Mouse (Mus musculus) hindbrain, embryonic 15.5 days (tissue): ENCODE results near the gene Hs6st1. TPM values are rescaled to one million over a fixed set of nuclear protein-coding genes. Genes with fewer than 3 reads are reported as not detected.

Experiments used
- ATAC-seq: fragments of 200-750 bp; cut with Nextera tagmentation; 2 replicates; pipeline ENCODE4 v1.8.0; 2017; ENCODE audit warnings: low read depth, moderate number of reproducible peaks, moderate TSS enrichment; ENCODE audit not compliant: low FRiP score
- H3K27ac ChIP-seq: fragments of 300-500 bp; sonication (generic); replicated peaks from 2 replicates; pipeline ENCODE4 v1.5.1; 2015; ENCODE audit warnings: mild to moderate bottlenecking, inconsistent platforms
- H3K27me3 ChIP-seq: fragments of 300-500 bp; sonication (generic); 2 replicates; pipeline ENCODE4 v1.6.1; 2015; ENCODE audit warnings: control low read depth, inconsistent platforms
- H3K36me3 ChIP-seq: fragments of 300-500 bp; sonication (generic); 2 replicates; pipeline ENCODE4 v1.6.1; 2015; ENCODE audit warnings: control low read depth, inconsistent platforms
- H3K4me1 ChIP-seq: fragments of 300-500 bp; sonication (generic); replicated peaks from 2 replicates; pipeline ENCODE4 v1.6.1; 2015; ENCODE audit warnings: control low read depth, inconsistent platforms
- H3K4me2 ChIP-seq: fragments of 300-500 bp; sonication (generic); 2 replicates; pipeline ENCODE4 v1.6.1; 2015; ENCODE audit warnings: moderate library complexity, mild to moderate bottlenecking, inconsistent platforms
- H3K4me3 ChIP-seq: fragments of 300-500 bp; sonication (generic); 2 replicates; pipeline ENCODE4 v1.5.1; 2015; ENCODE audit warnings: mild to moderate bottlenecking, inconsistent platforms
- H3K9ac ChIP-seq: fragments of 300-500 bp; sonication (generic); 2 replicates; pipeline ENCODE4 v1.6.1; 2015; ENCODE audit warnings: inconsistent platforms
- H3K9me3 ChIP-seq: fragments of 300-500 bp; sonication (generic); 2 replicates; pipeline ENCODE4 v1.6.1; 2016; ENCODE audit warnings: control low read depth, inconsistent platforms
- WGBS: fragments of 180-500 bp; shearing (Covaris S2); methylation state at CpG from one replicate; pipeline ENCODE4 v1.1.7; 2015; 5-methylcytosine and 5-hydroxymethylcytosine counted together
- polyA plus RNA-seq: library from polyadenylated mRNA; unstranded; fragments of >200 nt; fragmentation: Nextera tagmentation; extraction: Ambion mirVana; gene quantifications from 2 replicates; pipeline ENCODE4 v1.2.1, GENCODE M21; 2015

Gene Hs6st1
- polyA plus RNA-seq, 1 experiment from 2014 or later, result 31.3 TPM

DNA sequence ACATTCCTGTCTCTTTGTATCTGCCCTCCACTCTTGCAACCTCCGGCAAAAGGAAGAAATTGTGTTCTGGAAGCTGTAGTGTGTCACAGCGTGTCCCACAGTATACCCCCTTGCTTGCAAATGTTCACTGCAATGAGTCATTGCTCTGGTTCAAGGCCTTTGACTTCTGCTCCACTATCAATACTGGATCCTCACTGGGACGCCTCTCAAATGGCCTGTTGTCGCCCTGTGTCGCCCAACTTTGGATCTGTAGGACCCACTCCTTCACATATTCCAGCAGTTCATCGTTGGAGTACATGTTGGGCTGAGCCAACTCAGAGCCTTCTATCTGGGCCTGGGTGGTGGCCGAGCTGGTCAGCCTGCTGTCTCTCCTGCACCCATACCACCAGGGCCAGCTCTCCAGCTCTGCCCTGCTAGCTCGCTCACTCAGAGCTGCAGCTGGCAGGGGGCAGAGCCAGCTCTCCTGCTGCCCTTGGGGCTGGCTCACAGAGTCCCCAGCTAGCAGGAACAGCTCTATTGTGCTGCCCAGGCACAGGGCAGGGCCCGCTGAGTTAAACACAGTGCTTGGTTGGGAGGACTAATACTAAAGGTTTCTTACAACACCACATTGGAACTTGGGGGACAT lies 50.0 kb downstream of the Hs6st1 start:
- no peak overlapping the region for H3K27ac ChIP-seq
- ATAC-seq, result no peak
- 81% methylated on average over 9 of the region's 9 CpGs for WGBS

DNA sequence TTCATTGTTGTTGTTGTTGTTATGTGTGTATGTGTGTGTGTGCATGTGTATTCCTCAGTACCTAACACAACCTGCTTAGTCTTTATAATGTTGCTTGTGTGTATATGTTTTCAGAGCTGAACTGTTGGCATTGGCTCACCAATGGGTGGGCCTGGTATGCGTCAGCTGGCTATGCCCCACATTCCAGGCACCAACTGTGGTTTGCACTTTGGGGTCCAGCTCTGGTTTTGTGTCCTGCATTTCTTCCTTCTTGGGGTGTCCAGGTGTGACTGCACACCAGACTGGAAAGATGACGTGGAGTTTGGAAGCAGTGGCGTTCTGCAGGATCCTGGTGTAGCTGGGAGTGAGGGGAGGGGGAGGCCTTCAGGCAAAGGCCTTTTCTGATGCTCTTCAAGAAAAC lies 50.8 kb downstream of the Hs6st1 start:
- Histone ChIP-seq H3K9me3 (no peaks in the 10 kb centered on the region), H3K4me1 (no peaks in the 10 kb centered on the region), H3K36me3 (no peaks in the 10 kb centered on the region), H3K9ac (no peak overlapping the region), H3K4me2 (no peak overlapping the region), H3K4me3 (no peak overlapping the region), H3K27ac (no peak overlapping the region), H3K27me3 (no peaks in the 10 kb centered on the region)
- 96% methylated on average over 3 of the region's 3 CpGs for WGBS
- no peak for ATAC-seq

More for the DNA sequence above, 50.0 kb downstream of the Hs6st1 start:
- no peak overlapping the region for H3K4me3 ChIP-seq
- no peak overlapping the region for H3K9ac ChIP-seq
- no peak overlapping the region for H3K4me2 ChIP-seq
- H3K27me3 ChIP-seq, result no peaks in the 10 kb centered on the region
- H3K36me3 ChIP-seq, result no peaks in the 10 kb centered on the region
- H3K4me1 ChIP-seq, result no peaks in the 10 kb centered on the region
- H3K9me3 ChIP-seq, result no peaks in the 10 kb centered on the region

GRCm38 (mm10) chr1:36119426-36119825 lies 51.2 kb downstream of the Hs6st1 start:
- Histone ChIP-seq H3K4me1 (no peaks in the 10 kb centered on the region), H3K36me3 (no peaks in the 10 kb centered on the region), H3K9me3 (no peaks in the 10 kb centered on the region), H3K27ac (no peak overlapping the region), H3K27me3 (no peaks in the 10 kb centered on the region), H3K4me2 (no peak overlapping the region), H3K9ac (no peak overlapping the region), H3K4me3 (no peak overlapping the region)
- WGBS, result 92% methylated on average over 4 of the region's 4 CpGs
- no peak for ATAC-seq

DNA sequence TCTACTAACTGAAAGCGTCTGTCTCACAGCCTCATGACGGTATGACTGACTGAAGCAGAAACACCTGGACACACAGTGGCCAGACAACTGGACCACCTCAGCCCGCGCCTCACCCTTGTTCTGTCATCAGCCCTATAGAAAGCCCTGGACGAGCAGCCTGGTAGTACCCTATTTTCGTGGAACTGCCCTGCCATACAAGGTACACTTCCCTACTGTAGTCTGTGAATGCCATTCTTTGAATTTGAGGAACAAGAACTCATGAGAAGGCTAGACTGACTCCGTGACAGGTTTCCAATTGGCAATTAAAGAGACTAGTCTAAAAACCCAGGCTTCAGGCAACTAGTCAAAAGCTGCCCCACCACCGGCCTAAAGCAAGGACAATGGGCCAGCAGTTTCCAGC lies 53.0 kb downstream of the Hs6st1 start:
- Histone ChIP-seq H3K27me3 (no peaks in the 10 kb centered on the region), H3K4me1 (no peaks in the 10 kb centered on the region), H3K4me2 (no peak overlapping the region), H3K36me3 (no peaks in the 10 kb centered on the region), H3K4me3 (no peak overlapping the region), H3K9me3 (no peaks in the 10 kb centered on the region), H3K27ac (no peak overlapping the region), H3K9ac (no peak overlapping the region)
- WGBS, result 81% methylated on average over 8 of the region's 8 CpGs
- no peak for ATAC-seq

DNA sequence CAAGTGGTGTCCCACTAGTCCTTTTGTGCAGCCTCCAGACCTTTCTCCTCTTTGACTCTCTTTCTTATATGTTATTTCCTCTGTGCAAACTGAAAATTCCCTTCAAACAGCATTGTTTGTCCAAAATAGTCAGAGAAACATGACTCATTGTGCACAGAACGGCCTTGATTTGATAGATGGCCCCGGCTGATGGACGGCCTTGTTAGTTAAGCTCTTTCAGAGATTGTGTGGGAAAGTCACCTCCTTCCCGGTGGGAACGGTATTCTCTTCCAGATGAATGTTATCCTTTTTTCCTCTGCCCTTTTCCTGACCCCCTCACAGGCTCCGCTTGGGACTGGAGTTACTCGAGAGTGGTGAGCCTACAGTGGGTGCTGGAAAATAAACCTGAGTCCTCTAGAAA lies 56.9 kb downstream of the Hs6st1 start:
- Histone ChIP-seq H3K4me2 (no peak overlapping the region), H3K27me3 (no peaks in the 10 kb centered on the region), H3K36me3 (no peaks in the 10 kb centered on the region), H3K4me3 (no peak overlapping the region), H3K9ac (no peak overlapping the region), H3K9me3 (no peaks in the 10 kb centered on the region), H3K4me1 (no peaks in the 10 kb centered on the region), H3K27ac (no peak overlapping the region)
- WGBS, result 47% methylated on average over 7 of the region's 7 CpGs
- no peak for ATAC-seq

GRCm38 (mm10) chr1:36129126-36129525 lies 60.9 kb downstream of the Hs6st1 start:
- WGBS, result 62% methylated on average over 4 of the region's 4 CpGs
- Histone ChIP-seq H3K36me3 (no peaks in the 10 kb centered on the region), H3K4me3 (no peak overlapping the region), H3K9me3 (no peaks in the 10 kb centered on the region), H3K4me1 (no peaks in the 10 kb centered on the region), H3K27ac (no peak overlapping the region), H3K4me2 (no peak overlapping the region), H3K9ac (no peak overlapping the region), H3K27me3 (no peaks in the 10 kb centered on the region)
- ATAC-seq, result no peak

DNA sequence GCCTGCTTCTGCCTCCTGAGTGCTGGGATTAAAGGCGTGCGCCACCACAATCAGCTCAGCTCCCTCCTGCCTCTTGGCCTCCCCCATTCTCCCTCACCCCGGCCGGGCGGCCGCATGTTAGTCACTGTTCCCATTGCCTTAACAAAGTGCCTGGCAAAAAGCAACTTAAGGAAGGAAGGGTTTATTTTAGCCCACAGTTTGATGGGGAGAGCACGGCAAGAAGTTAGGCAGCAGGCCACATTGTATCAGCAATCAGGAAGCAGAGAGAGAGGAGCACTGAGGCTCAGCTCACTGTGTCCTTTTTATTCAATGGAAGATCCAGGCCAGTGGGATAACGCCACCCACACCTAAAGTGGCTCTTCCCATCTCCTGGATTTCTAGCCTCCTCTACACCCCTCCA lies 61.7 kb downstream of the Hs6st1 start:
- Histone ChIP-seq H3K9me3 (no peaks in the 10 kb centered on the region), H3K27me3 (no peaks in the 10 kb centered on the region), H3K4me1 (no peaks in the 10 kb centered on the region), H3K4me2 (no peak overlapping the region), H3K36me3 (no peaks in the 10 kb centered on the region), H3K9ac (no peak overlapping the region), H3K4me3 (no peak overlapping the region), H3K27ac (no peak overlapping the region)
- WGBS, result 96% methylated on average over 8 of the region's 8 CpGs
- no peak for ATAC-seq

DNA sequence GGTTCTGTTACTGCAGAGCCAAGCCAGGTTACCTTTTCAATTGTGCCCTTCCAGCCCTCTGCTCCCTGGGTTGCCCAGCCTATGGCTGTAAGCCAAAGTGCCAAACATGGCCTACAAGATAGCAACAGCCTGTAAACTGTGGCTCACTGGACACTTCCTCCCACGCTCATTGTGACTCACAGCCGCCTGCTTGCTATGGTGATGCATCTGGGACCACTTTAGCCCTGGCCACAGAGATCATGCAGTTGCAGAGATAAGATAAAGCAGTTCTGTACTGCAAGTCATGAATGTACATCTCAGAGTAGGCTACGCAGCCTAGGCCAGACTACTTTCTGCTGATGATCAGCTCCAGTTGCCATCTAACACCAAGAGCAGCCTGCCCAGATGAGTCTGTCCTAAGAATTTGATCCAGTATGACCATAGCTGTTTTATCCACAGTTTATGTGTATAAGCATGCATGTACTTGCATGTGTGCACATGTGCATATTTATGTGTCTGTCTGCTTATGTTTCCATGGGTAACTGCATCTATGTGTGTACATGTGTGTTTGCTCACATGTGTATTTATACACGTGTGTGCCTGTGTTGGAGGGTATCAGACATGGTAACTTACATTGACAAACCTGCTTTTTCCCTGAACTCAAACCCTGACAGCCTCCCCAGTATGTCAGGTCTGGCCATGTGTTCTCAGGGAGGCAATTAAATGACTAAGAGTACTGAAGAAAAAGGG lies 62.3 kb downstream of the Hs6st1 start:
- Histone ChIP-seq H3K4me1 (no peaks in the 10 kb centered on the region), H3K27me3 (no peaks in the 10 kb centered on the region), H3K9ac (no peak overlapping the region), H3K4me2 (no peak overlapping the region), H3K9me3 (no peaks in the 10 kb centered on the region), H3K27ac (no peak overlapping the region), H3K4me3 (no peak overlapping the region), H3K36me3 (no peaks in the 10 kb centered on the region)
- no peak for ATAC-seq
- WGBS, result 88% methylated on average over 4 of the region's 4 CpGs

DNA sequence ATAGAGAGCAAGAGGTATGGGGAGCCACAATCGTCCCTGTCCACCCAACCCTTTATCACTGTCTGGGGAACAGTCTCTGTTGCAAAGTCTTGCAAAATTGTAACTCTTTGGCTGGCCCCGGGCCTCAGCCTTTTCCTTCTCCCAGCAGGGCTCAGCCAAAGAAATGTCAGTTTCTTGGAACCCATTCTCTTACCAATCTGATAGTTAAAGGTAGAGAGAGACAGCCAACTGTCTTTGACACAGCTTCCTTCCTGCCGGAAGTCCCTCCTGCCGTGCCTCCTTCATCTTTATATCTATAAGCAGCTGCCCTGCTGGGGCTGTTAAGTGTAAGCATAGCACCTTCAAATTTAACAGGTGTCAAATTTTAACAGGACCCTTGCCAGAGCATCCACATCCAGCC lies 63.0 kb downstream of the Hs6st1 start:
- 46% methylated on average over 4 of the region's 4 CpGs for WGBS
- Histone ChIP-seq H3K27ac (no peak overlapping the region), H3K4me1 (no peaks in the 10 kb centered on the region), H3K4me3 (no peak overlapping the region), H3K4me2 (no peak overlapping the region), H3K36me3 (no peaks in the 10 kb centered on the region), H3K9ac (no peak overlapping the region), H3K9me3 (no peaks in the 10 kb centered on the region), H3K27me3 (no peaks in the 10 kb centered on the region)
- no peak for ATAC-seq

- Histone ChIP-seq H3K9me3 (no peaks in the 10 kb centered on the region), H3K4me2 (no peak overlapping the region), H3K27me3 (no peaks in the 10 kb centered on the region), H3K36me3 (no peaks in the 10 kb centered on the region), H3K4me1 (no peaks in the 10 kb centered on the region), H3K27ac (no peak overlapping the region), H3K4me3 (no peak overlapping the region), H3K9ac (no peak overlapping the region)
- WGBS, result 76% methylated on average over 8 of the region's 8 CpGs
- ATAC-seq, result no peak
Observed at GRCm38 (mm10) chr1:36131766-36132165, 63.6 kb downstream of the Hs6st1 start.

- Histone ChIP-seq H3K27me3 (no peaks in the 10 kb centered on the region), H3K4me2 (no peak overlapping the region), H3K9me3 (no peaks in the 10 kb centered on the region), H3K36me3 (no peaks in the 10 kb centered on the region), H3K4me1 (no peaks in the 10 kb centered on the region), H3K27ac (no peak overlapping the region), H3K9ac (no peak overlapping the region), H3K4me3 (no peak overlapping the region)
- ATAC-seq, result no peak
- WGBS, result 61% methylated on average over 4 of the region's 4 CpGs
Observed at GRCm38 (mm10) chr1:36132211-36132610, 64.0 kb downstream of the Hs6st1 start.

DNA sequence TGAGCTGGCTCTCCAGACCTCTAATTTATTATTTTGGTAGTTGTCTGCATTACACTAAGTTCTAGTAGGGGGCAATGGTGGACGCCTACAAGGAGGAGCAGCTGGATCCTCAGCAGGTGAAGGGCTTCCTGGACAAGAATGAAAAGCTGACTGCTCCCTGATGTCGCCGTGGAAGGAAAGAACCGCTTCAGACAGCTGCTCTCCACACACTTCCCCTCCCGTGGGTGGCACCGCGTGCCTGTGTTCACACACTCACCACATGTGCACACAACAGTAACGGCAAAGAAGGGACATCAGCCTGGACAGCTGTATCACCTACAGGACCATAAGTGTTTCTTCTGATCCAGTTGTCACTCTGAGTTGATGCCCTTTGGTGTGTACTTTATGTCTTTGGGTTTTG lies 64.8 kb downstream of the Hs6st1 start:
- no peak overlapping the region for H3K4me2 ChIP-seq
- no peak overlapping the region for H3K27ac ChIP-seq
- no peak overlapping the region for H3K9ac ChIP-seq
- no peak overlapping the region for H3K4me3 ChIP-seq
- ATAC-seq, result no peak
- WGBS, result 63% methylated on average over 8 of the region's 8 CpGs
- no peaks in the 10 kb centered on the region for H3K9me3 ChIP-seq
- H3K27me3 ChIP-seq, result no peaks in the 10 kb centered on the region
- no peaks in the 10 kb centered on the region for H3K4me1 ChIP-seq
- no peaks in the 10 kb centered on the region for H3K36me3 ChIP-seq

DNA sequence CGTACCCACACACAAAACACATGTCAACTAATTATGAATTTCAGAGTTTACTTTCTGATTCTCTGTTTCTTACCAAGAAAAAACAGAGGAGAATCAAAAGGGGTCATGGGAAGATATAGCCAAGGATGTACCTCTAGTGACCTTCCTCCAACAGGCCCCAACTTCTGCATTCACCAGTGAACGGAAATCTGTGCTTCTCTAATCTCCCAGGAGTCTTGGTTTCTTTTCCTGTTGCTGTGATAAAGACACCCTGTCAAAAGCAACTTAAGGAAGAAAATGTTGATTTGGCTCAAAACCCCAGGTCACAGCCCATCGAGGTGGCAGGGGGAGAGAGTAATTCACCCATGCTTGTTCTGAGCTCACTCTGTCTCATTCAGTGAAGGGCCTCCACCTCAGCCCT lies 65.4 kb downstream of the Hs6st1 start:
- Histone ChIP-seq H3K27ac (no peak overlapping the region), H3K27me3 (no peaks in the 10 kb centered on the region), H3K9ac (no peak overlapping the region), H3K36me3 (no peaks in the 10 kb centered on the region), H3K9me3 (no peaks in the 10 kb centered on the region), H3K4me2 (no peak overlapping the region), H3K4me1 (no peaks in the 10 kb centered on the region), H3K4me3 (no peak overlapping the region)
- 79% methylated on average over 3 of the region's 3 CpGs for WGBS
- no peak for ATAC-seq
